ENCODE assay signal across 8 mouse cellular contexts in the genomic region with DNA sequence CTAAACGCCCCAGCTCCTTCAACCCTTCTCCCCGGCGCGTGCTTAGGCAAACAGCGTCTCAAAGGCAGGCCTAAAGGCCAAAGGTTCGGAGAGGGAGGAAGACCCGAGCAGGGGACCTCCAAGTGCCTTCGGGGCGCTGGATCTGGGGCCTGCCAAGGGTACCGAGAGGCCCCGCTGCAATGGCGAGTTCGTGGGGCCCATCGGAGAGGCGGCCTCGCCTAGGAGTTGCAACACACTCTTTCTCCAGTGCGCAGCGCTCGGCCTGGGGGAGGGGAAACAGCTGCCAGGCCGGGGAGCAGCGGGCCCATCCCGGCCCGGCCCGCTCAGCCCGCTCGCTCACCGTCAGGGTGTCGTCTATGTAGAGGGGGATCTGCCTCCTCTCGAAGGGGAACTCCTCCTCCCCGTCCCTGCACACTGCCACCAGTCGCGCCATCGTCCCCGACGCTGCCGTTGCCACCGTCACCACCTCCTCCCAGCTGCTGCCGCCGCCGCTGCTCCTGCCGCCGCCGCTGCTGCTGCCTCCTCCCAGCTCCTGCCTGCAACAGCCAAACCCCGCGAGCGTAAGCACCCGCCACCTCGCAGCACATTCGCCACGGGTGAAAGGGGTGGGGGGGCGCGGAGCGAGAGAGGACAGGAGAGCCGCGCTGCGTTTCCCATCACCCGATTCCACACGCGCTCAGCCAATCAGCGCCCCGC. TPM values are rescaled to one million over a fixed set of nuclear protein-coding genes. Genes with fewer than 3 reads are reported as not detected.
A peak's percentile ranks its signal among the peaks of the same experiment; 100 is the strongest.
DNase-seq lines count a peak whose midpoint lies in the region; ATAC-seq and TF ChIP-seq lines count a peak whose summit lies in the region.

No protein-coding gene starts in this region.

- peak overlapping the region; percentile 71 for H3K4me2 ChIP-seq in intestine, postnatal 0 days (replicated peaks; ENCODE audit: low read depth)
- peak overlapping the region; percentile 60 for H3K4me2 ChIP-seq in midbrain, embryonic 11.5 days

- peak; percentile 5; the same call in 1 of the 2 replicates for TF ChIP-seq CTCF in intestine, postnatal 0 days (IDR thresholded peaks at IDR 0.05; ENCODE audit: low read depth)

- H3K9ac ChIP-seq in intestine, postnatal 0 days (ENCODE audit: low read depth, low read length), result peak overlapping the region; percentile 79
- H3K9ac ChIP-seq in midbrain, embryonic 11.5 days (ENCODE audit: low read length), result peak overlapping the region; percentile 86

- H3K27ac ChIP-seq in embryonic facial prominence, embryonic 10.5 days (replicated peaks), result peak overlapping the region; percentile 97
- peak overlapping the region; percentile 100 for H3K27ac ChIP-seq in intestine, postnatal 0 days (ENCODE audit: low read depth, low read length)
- peak overlapping the region; percentile 95 for H3K27ac ChIP-seq in midbrain, embryonic 11.5 days (ENCODE audit: low read depth, low read length)

- no peaks in the 10 kb centered on the region for H3K27me3 ChIP-seq in embryonic facial prominence, embryonic 10.5 days (replicated peaks; ENCODE audit: low read depth, poor library complexity, severe bottlenecking)
- H3K27me3 ChIP-seq in intestine, postnatal 0 days (replicated peaks; ENCODE audit: control insufficient read depth, insufficient read depth, low read length), result no peaks in the 10 kb centered on the region
- no peaks in the 10 kb centered on the region for H3K27me3 ChIP-seq in midbrain, embryonic 11.5 days (ENCODE audit: control insufficient read depth, insufficient read depth, low read length)

- peaks cover 36% of the 10 kb centered on the region for H3K4me1 ChIP-seq in embryonic facial prominence, embryonic 10.5 days
- H3K4me1 ChIP-seq in intestine, postnatal 0 days (replicated peaks; ENCODE audit: control insufficient read depth, insufficient read depth, low read length), result no peaks in the 10 kb centered on the region
- H3K4me1 ChIP-seq in midbrain, embryonic 11.5 days (ENCODE audit: control insufficient read depth, insufficient read depth, low read length), result peaks cover 11% of the 10 kb centered on the region

- H3K36me3 ChIP-seq in embryonic facial prominence, embryonic 10.5 days (replicated peaks), result peaks cover 12% of the 10 kb centered on the region
- H3K36me3 ChIP-seq in intestine, postnatal 0 days (ENCODE audit: control insufficient read depth, insufficient read depth), result no peaks in the 10 kb centered on the region
- no peaks in the 10 kb centered on the region for H3K36me3 ChIP-seq in midbrain, embryonic 11.5 days (ENCODE audit: control insufficient read depth, insufficient read depth, low read length)

- WGBS in embryonic facial prominence, embryonic 10.5 days, result under 1% methylated on average over 60 of the region's 61 CpGs
- WGBS in intestine, postnatal 0 days, result 0% methylated on average over 43 of the region's 61 CpGs
- WGBS in midbrain, embryonic 11.5 days, result under 1% methylated on average over 58 of the region's 61 CpGs

- intact Hi-C loops in left cerebral cortex, postnatal 4 days (cut with DNase I), result no loop called here

- ATAC-seq in granulocyte monocyte progenitor cell, adult 5-6 weeks (replicated peaks; ENCODE audit: poor library complexity, severe bottlenecking), result peak; percentile 73
- ATAC-seq in intestine, postnatal 0 days, result peak; percentile 76
- ATAC-seq in midbrain, embryonic 11.5 days (ENCODE audit: low FRiP score), result peak; percentile 83

- peak; percentile 97 for DNase-seq in adrenal gland, postnatal 10 days
- peak; percentile 98 for DNase-seq in embryonic facial prominence, embryonic 10.5 days (ENCODE audit: low spot score)
- peak; percentile 99 for DNase-seq in left cerebral cortex, postnatal 4 days
- peak; percentile 99 for DNase-seq in midbrain, embryonic 11.5 days (ENCODE audit: low spot score, missing footprints)
- DNase-seq in right cerebral cortex, postnatal 4 days, result peak; percentile 97
- peak; percentile 97 for DNase-seq in yolk sac, embryonic 10.5 days (ENCODE audit: low spot score)

- H3K9me3 ChIP-seq in embryonic facial prominence, embryonic 10.5 days, result no peaks in the 10 kb centered on the region
- H3K9me3 ChIP-seq in intestine, postnatal 0 days (ENCODE audit: control insufficient read depth), result no peaks in the 10 kb centered on the region
- H3K9me3 ChIP-seq in midbrain, embryonic 11.5 days (ENCODE audit: control insufficient read depth, low read length), result no peaks in the 10 kb centered on the region

- H3K4me3 ChIP-seq in embryonic facial prominence, embryonic 10.5 days, result peak overlapping the region; percentile 75
- peak overlapping the region; percentile 68 for H3K4me3 ChIP-seq in intestine, postnatal 0 days (ENCODE audit: low read depth, low read length)
- peak overlapping the region; percentile 77 for H3K4me3 ChIP-seq in midbrain, embryonic 11.5 days (ENCODE audit: low read depth, low read length)

RNA-seq across cellular contexts. Expression of a gene that starts 0.9 kb away (rescaled TPM):
- total RNA-seq in adrenal gland, postnatal 10 days (2021), result 10 to 100 TPM; 65.3 to 75.2 TPM
- polyA plus RNA-seq in embryonic facial prominence, embryonic 10.5 days (2016; fragmentation: Nextera tagmentation; extraction: Ambion mirVana), result 52.0 and 53.9 TPM in 2 replicates
- total RNA-seq in granulocyte monocyte progenitor cell, adult 5-6 weeks (2014; fragmentation: Nextera tagmentation), result 72.0 and 78.9 TPM in 2 replicates
- total RNA-seq in granulocyte monocyte progenitor cell, adult 5-6 weeks (2017), result 78.5 and 110 TPM in 2 replicates
- polyA plus RNA-seq in intestine, postnatal 0 days (2015; fragmentation: Nextera tagmentation; extraction: Ambion mirVana), result 75.0 and 89.9 TPM in 2 replicates
- total RNA-seq in left cerebral cortex, postnatal 4 days (2021), result 100 to 1,000 TPM in 1 of 2 experiments, 10 to 100 TPM in 1; 86.9 to 100 TPM
- 71.0 and 75.4 TPM in 2 replicates for polyA plus RNA-seq in midbrain, embryonic 11.5 days (2014; fragmentation: Nextera tagmentation; extraction: Ambion mirVana)

RNA-seq across cellular contexts. Expression of a gene that starts 10.3 kb away (rescaled TPM):
- total RNA-seq in adrenal gland, postnatal 10 days (2021), result 10 to 100 TPM; 16.6 to 20.0 TPM
- polyA plus RNA-seq in embryonic facial prominence, embryonic 10.5 days (2016; fragmentation: Nextera tagmentation; extraction: Ambion mirVana), result 11.9 and 15.3 TPM in 2 replicates
- total RNA-seq in granulocyte monocyte progenitor cell, adult 5-6 weeks (2014; fragmentation: Nextera tagmentation), result 10.7 and 13.4 TPM in 2 replicates
- total RNA-seq in granulocyte monocyte progenitor cell, adult 5-6 weeks (2017), result 5.1 and 5.2 TPM in 2 replicates
- polyA plus RNA-seq in intestine, postnatal 0 days (2015; fragmentation: Nextera tagmentation; extraction: Ambion mirVana), result 3.6 and 3.9 TPM in 2 replicates
- 10 to 100 TPM; 20.0 to 21.1 TPM for total RNA-seq in left cerebral cortex, postnatal 4 days (2021)
- polyA plus RNA-seq in midbrain, embryonic 11.5 days (2014; fragmentation: Nextera tagmentation; extraction: Ambion mirVana), result 7.5 and 7.7 TPM in 2 replicates

RNA-seq across cellular contexts. Expression of a gene that starts 10.4 kb away (rescaled TPM):
- 1 to 10 TPM; 7.1 to 8.3 TPM for total RNA-seq in adrenal gland, postnatal 10 days (2021)
- 2.5 and 2.8 TPM in 2 replicates for polyA plus RNA-seq in embryonic facial prominence, embryonic 10.5 days (2016; fragmentation: Nextera tagmentation; extraction: Ambion mirVana)
- total RNA-seq in granulocyte monocyte progenitor cell, adult 5-6 weeks (2014; fragmentation: Nextera tagmentation), result 5.0 and 5.8 TPM in 2 replicates
- 7.8 and 8.3 TPM in 2 replicates for total RNA-seq in granulocyte monocyte progenitor cell, adult 5-6 weeks (2017)
- 1.3 and 1.5 TPM in 2 replicates for polyA plus RNA-seq in intestine, postnatal 0 days (2015; fragmentation: Nextera tagmentation; extraction: Ambion mirVana)
- total RNA-seq in left cerebral cortex, postnatal 4 days (2021), result 10 to 100 TPM; 11.2 to 12.0 TPM
- 3.1 and 3.9 TPM in 2 replicates for polyA plus RNA-seq in midbrain, embryonic 11.5 days (2014; fragmentation: Nextera tagmentation; extraction: Ambion mirVana)

RNA-seq across cellular contexts. Expression of a gene that starts 40.9 kb away (rescaled TPM):
- 10 to 100 TPM; 40.8 to 45.8 TPM for total RNA-seq in adrenal gland, postnatal 10 days (2021)
- polyA plus RNA-seq in embryonic facial prominence, embryonic 10.5 days (2016; fragmentation: Nextera tagmentation; extraction: Ambion mirVana), result 10.4 and 11.8 TPM in 2 replicates
- total RNA-seq in granulocyte monocyte progenitor cell, adult 5-6 weeks (2014; fragmentation: Nextera tagmentation), result 20.6 and 38.4 TPM in 2 replicates
- total RNA-seq in granulocyte monocyte progenitor cell, adult 5-6 weeks (2017), result 14.9 and 15.9 TPM in 2 replicates
- 129 and 141 TPM in 2 replicates for polyA plus RNA-seq in intestine, postnatal 0 days (2015; fragmentation: Nextera tagmentation; extraction: Ambion mirVana)
- 1 to 10 TPM; 5.9 to 6.8 TPM for total RNA-seq in left cerebral cortex, postnatal 4 days (2021)
- 12.2 and 12.6 TPM in 2 replicates for polyA plus RNA-seq in midbrain, embryonic 11.5 days (2014; fragmentation: Nextera tagmentation; extraction: Ambion mirVana)

RNA-seq across cellular contexts. Expression of a gene that starts 46.5 kb away (rescaled TPM):
- 10 to 100 TPM; 10.8 TPM for total RNA-seq in adrenal gland, postnatal 10 days (2021)
- polyA plus RNA-seq in embryonic facial prominence, embryonic 10.5 days (2016; fragmentation: Nextera tagmentation; extraction: Ambion mirVana), result 89.1 and 96.8 TPM in 2 replicates
- total RNA-seq in granulocyte monocyte progenitor cell, adult 5-6 weeks (2014; fragmentation: Nextera tagmentation), result 28.3 and 36.0 TPM in 2 replicates
- total RNA-seq in granulocyte monocyte progenitor cell, adult 5-6 weeks (2017), result 32.6 and 46.7 TPM in 2 replicates
- polyA plus RNA-seq in intestine, postnatal 0 days (2015; fragmentation: Nextera tagmentation; extraction: Ambion mirVana), result 22.6 and 23.5 TPM in 2 replicates
- total RNA-seq in left cerebral cortex, postnatal 4 days (2021), result 10 to 100 TPM; 24.8 to 30.7 TPM
- 69.4 and 72.4 TPM in 2 replicates for polyA plus RNA-seq in midbrain, embryonic 11.5 days (2014; fragmentation: Nextera tagmentation; extraction: Ambion mirVana)

Comparison
In these comparisons a context has a peak if more than half of its experiments do, and no peak if none do; other contexts are left out.
1. Peak in every context shown above with its lines: DNase-seq, ATAC-seq, H3K4me3 ChIP-seq and H3K27ac ChIP-seq.